Mouse (Mus musculus) thymus, postnatal 14 days (tissue): Measurements from ENCODE around the gene Tssc4.

Source experiments
- DNase-seq: peaks from one replicate; pipeline ENCODE4 v3.0.0; 2021

Tssc4 gene

GRCm38 (mm10) chr7:143070506-143071070, 1.5 kb downstream of the Tssc4 start:
- DNase-seq: no peak

- no peak for DNase-seq
Measured at GRCm38 (mm10) chr7:143072605-143073004, 3.6 kb downstream of the Tssc4 start.

GRCm38 (mm10) chr7:143073086-143073485, 4.0 kb downstream of the Tssc4 start:
- peak; percentile 55 for DNase-seq

DNA sequence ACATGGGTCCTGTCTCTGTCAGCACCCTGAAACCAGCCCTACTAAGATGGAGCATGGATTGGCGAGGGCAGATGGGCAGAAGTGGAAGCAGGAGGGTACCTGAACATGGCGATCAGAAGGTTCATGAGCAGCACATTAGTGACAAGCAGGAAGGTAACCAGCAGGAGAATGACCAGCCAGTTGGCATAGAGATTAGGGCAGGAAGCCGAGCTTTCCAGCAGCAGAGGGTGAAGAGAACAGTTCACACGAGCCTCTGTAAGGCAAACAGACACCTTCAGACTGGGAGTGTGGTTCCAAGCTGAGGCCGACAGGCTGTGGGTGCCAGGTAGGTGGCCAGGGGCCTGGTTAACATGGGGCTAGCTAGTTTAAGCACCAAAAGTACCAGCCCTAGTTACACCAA, 6.3 kb downstream of the Tssc4 start:
- no peak for DNase-seq

- no peak for DNase-seq
Measured at GRCm38 (mm10) chr7:143077351-143077750, 8.3 kb downstream of the Tssc4 start.

DNA sequence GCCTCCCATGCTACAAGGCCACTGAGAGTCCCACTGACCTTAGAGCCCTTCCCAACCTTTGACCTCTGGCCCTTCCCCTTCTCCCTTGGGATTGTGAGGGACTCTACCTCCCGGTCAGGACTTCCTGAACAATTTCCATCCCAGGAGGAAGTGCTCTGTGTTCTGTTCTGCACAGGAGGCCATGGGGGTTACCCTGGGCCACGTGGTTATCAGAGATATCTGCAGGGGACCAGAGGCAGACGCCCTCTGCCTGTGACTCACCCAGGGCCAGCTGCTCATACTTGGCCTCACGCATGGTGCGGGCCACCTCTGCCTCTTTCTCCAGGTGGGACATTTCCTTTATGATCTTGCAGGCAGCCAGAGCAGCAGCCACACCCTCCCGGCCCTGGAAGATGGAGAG, 13.0 kb downstream of the Tssc4 start:
- no peak for DNase-seq

- no peak for DNase-seq
Measured at GRCm38 (mm10) chr7:143083708-143084107, 14.7 kb downstream of the Tssc4 start.

GRCm38 (mm10) chr7:143086366-143086765, 17.3 kb downstream of the Tssc4 start:
- DNase-seq: peak; percentile 74

DNA sequence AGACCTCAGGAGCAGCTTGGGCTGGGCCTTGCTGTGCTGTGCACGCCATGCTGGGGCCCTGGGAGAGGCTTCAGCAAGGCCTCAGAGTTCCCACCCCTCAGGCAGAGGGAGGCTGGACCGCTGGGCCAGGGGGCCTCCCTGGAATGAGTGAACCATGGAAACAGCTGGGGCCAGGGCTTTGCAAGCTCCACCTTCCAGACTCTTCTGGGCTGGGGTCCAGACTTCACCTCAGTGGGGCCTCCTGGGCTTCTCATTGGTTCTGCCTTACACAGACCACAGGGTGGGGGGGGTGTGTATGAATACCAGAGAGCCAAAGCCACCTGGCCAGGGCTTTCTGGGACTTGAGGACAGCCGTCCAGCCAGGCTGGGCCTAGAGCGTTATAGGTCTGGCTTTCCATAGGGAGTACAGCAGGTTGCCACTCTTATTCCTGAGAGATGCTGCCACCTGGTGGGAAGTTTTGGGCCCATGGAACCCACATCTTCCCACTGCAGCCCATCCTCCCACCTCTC, 18.1 kb downstream of the Tssc4 start:
- DNase-seq: peak; percentile 20

DNA sequence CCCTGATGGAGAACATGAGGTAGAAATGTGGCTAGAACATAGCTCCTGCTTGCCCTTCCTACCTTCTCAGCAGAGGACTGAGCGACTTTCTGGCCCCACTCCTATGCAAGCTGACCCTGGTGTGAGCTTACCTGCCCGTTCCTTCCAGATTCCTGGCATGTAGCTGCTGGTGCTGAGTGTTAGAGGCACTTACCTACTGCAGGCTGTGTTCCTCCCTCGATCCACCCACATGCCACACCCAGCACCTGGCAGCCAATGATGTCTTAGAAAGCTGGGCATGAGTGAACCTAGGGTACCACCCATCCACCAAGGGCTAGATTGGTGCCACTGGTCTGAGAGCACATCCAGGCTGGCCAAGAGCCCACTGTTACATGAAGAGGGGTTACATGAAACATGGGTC, 24.8 kb downstream of the Tssc4 start:
- no peak for DNase-seq

DNA sequence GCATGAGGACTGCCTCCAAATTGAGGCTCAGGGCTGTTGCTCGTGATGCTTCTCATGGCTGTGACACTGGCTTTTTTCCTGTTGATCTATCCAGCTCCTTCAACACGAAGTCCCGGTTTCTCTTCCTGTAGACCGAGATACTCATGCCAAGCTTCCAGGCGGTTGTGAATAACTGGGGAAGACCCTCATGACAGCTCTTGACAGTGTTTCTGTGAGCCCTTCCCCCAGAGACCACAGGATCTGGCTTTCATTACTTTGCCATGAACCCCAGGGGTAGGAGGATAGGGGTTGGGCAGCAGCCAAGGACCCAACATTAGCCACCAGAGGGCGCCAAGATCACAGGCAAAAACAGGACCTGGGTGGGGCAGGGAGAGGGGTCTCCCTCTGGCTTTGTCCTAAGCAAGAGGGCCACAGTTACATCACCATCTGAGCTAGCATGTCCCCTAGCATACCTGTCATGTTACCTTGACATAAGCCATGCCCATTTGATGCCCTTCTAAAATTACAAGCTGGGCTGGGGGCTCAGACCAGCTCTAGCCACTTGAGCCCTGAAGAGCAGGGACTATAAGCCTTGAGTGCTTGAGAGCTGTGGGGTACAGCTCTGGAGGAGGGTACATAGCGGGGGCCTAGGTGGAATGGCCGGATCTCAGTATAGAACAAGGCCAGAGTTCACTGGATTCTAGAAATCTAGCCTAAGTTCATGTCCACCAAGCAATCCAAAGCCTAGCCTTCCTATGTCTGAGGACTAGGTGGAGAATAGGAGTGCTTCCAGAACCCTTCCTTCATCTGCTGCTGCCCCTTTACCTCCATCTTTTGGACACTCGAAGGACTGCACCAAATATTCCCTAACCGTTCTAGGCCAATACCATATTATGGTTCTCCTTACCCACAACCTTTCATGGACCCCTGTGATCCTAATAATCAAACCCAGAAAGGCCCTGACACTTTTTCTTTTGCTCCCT, 25.8 kb downstream of the Tssc4 start, which contains the start of gene Trpm5:
Gene Trpm5 (minus strand): TSS at position 51 of the 962 bp plus-strand sequence.
- DNase-seq: peak; percentile 67

DNA sequence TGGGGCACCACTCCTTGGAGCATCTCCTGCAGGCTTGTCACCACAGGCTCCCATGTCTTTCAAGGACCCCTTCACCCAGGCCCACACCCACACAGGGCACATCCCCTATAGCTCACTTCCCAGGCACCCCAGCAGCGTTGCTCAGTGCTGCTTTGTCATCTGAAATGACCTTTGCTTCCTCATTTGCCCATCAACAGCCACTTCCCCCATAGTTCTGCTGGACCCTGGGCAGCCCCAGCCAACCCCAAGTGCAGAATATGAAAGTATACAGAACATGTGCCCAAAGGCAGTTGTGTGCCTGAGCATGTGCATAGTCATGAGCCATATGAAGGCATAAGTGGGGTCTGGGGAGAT, 26.5 kb downstream of the Tssc4 start:
- no peak for DNase-seq

GRCm38 (mm10) chr7:143100759-143101158, 31.7 kb downstream of the Tssc4 start:
- no peak for DNase-seq

GRCm38 (mm10) chr7:143105258-143105897, 36.3 kb downstream of the Tssc4 start:
- no peak for DNase-seq

DNA sequence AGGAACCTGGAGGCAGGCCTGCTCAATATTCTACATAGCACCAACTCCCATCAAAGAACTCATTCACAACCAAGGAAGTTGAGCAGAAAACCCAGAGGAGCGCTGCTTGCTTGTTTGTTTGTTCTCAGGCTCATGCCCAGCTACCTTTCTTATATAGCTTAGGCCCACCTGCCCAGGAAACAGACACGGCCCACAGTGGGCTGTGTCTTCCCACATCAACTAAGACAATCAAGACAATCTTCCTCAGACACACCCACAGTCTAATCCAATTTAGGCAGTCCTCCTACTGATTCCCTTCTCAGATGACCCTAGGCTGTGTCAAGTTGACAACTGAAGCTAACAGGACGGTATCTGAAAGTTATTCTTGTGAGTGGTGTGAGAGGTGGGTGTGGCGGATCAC, 37.0 kb downstream of the Tssc4 start, which contains the start of gene Kcnq1:
Gene Kcnq1 (plus strand): TSS at position 301 of the 400 bp plus-strand sequence.
- DNase-seq: no peak

- DNase-seq: peak; percentile 75
Measured at GRCm38 (mm10) chr7:143106672-143107465, 37.8 kb downstream of the Tssc4 start.

DNA sequence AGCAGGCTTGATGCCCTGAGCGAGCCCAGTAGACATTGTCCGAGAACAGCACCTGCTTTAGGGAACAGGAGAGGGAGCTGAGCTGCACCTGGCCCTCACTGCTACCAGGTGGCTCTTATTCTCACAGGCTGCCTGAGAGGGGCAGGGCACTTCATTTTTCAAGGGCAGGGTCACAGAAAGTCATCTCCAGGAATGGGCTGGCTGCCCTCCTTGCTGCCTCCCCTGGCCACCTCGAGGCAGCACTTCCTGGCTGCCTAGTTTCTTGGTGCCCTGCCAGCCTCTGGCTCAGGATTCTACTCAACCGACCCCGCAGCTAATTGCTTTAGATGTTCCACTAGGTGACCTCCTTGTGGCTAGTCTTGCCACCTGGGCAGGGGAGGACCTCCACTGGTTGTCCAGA, 39.2 kb downstream of the Tssc4 start:
- DNase-seq: no peak

DNA sequence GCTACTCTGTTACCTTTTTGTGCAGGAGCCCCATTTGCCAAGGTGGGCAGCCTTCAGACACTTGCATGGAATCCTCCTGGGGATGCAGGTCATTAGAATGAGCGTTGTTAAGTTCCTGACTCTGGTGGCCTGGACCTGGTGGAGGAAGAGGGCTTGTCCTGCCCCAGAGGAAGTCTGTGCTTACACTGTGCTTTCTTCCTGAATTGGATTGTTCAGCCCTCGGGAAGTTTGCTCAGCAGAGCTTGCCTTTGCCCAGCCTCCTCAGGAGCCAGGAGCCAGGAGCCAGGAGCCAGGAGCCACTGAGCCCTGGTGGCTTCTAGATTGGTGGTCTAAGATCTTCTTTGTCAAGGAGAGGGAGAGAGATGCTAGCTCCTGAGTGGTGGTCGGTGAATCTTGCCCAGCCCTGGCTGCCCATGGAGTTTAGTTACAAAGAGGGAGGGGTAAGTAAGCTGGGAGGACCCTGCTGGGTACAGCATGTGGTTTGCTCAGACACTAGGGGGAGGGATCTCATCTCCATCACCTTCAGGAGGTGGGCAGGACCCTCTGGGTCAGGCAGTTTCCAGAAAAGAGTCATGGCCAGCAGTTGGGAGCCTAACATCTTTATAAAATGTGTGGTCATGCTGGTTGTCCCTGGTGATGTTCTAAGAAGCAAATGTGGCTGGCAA, 40.1 kb downstream of the Tssc4 start:
- DNase-seq: no peak

GRCm38 (mm10) chr7:143109696-143110095, 40.6 kb downstream of the Tssc4 start:
- DNase-seq: no peak

DNA sequence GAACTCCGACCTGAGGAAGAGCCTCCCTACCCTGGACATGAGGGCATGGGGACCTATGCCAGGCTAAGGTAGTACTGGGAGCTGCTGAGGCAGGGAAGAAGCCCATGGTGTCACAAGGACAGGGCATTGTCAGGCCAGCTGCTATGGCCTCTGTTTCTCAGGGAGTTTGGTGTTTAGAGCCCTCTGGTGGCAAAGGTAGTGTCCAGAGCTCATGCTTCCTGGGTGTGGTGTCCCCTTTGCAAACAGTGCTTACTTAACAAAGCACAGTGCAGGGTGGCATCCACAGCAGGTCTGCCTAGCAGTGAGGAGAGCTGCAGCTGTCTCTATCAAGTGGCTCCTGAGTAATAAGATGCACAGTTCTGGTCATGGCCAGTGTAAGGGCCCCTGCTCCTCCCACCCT, 41.8 kb downstream of the Tssc4 start:
- no peak for DNase-seq

GRCm38 (mm10) chr7:143111719-143112118, 42.7 kb downstream of the Tssc4 start:
- no peak for DNase-seq

- DNase-seq: no peak
Measured at GRCm38 (mm10) chr7:143112395-143112794, 43.3 kb downstream of the Tssc4 start.
